Mouse (Mus musculus): Measurements from ENCODE around the gene Fam151a.
"Not testable (repeated sequence)": the region's sequence is repeated elsewhere in the genome, so short reads cannot be mapped to it uniquely, and the experiment has no call there.

Gene Fam151a

DNA sequence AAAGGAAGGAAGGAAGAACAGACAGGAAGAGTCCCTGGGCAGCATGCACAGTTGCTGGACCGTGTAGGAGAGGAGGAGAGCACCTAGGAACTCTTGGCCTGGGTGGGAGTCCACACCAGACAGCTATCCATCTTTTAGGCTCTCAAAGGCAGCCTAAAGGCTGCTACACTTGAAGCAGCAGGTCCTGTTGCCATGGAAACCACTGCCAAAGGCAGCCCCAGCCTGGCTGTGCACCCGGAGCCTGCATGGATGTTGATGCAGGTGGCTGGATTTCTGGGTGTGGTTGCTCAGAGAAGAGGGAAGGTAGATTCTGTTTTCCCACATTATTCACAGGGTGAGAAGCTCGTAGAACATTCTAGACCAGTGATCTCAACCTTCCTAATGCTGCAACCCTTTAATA is 43.3 kb downstream of the Fam151a start:
- DNase-seq (ENCODE audit: low read depth, low spot score), result no peak

DNA sequence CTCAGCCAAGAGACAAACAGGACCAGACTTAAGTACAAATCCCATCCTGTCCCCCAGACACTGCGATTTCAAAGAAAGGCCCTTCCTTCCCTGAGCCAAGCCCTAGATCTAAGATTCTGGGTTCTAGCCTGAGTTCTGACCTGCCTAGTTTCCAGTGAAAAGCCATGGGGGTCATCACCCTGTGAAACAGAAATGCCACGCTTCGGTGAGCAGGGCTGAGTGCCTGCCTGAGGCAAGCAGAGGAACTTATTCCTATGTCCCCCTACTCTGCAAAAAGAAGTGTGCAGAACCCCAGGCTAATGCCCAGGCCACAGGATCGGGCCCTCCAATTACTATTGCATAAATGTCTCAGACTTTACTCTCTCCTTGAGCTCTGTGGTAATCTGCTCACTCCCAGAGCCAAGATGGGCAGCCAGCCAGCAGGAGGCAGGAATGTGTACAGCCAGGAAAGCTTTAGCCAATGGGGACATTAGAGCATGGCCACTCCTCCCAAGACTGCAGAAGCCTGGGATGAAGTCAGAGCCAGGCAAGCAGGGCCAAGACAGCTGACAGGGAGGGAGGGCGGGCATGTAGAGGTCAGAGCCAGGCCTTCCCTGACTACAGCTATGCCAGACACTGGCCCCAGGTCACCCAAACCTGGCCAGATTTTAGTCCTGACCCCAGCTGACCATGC is 44.6 kb downstream of the Fam151a start:
- peak; percentile 98 for DNase-seq (ENCODE audit: low read depth, low spot score)

DNA sequence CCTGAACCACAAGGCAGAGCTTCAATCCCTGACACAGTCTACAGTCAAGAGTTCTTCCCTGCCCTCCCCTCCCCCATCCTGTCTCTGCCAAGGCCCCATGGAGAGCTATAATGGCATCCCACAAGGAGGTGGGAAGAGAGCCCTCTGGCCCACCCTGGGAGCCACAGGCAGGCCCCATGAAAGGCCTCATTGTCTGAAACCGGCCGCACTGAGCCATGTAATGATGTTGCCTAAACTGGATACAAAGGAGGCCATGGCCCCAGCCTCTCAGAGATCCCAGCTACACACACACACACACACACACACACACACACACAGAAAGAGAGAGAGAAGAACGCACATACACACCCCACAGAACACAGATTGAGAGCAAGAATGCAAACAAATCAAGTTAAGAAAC is 46.4 kb downstream of the Fam151a start:
- DNase-seq (ENCODE audit: low read depth, low spot score), result no peak

- DNase-seq (ENCODE audit: low read depth, low spot score), result peak; percentile 14
Measured at GRCm38 (mm10) chr4:106783137-106783536, 49.4 kb downstream of the Fam151a start.

GRCm38 (mm10) chr4:106784806-106785205 is 51.1 kb downstream of the Fam151a start:
- no peak for DNase-seq (ENCODE audit: low read depth, low spot score)

GRCm38 (mm10) chr4:106785345-106785744 is 51.7 kb downstream of the Fam151a start:
- DNase-seq (ENCODE audit: low read depth, low spot score), result no peak

GRCm38 (mm10) chr4:106785753-106786540 is 52.3 kb downstream of the Fam151a start:
- DNase-seq (ENCODE audit: low read depth, low spot score), result peak; percentile 46

DNA sequence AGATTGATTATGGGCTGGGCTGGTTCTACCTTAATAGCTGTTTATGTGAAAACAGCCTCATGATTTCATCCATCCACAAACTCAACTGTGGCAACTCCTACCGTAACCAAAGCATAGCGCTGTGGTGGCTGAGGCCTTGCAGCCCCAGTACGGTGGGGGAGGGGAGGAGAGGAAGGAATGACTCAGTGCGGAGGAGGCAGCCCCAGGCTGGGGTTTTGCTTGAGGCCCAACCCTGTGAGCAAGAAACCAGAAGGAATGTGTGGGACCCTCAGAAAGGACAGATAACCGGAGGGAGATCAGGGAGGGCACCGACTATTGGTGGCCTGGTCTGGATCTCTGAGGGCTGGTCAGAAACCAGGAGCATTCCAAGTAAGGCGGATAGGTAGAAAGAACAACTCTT is 54.1 kb downstream of the Fam151a start:
- DNase-seq (ENCODE audit: low read depth, low spot score), result peak; percentile 32

GRCm38 (mm10) chr4:106788627-106789026 is 54.9 kb downstream of the Fam151a start:
- no peak for DNase-seq (ENCODE audit: low read depth, low spot score)

GRCm38 (mm10) chr4:106789705-106790104 is 56.0 kb downstream of the Fam151a start:
- no peak for DNase-seq (ENCODE audit: low read depth, low spot score)

DNA sequence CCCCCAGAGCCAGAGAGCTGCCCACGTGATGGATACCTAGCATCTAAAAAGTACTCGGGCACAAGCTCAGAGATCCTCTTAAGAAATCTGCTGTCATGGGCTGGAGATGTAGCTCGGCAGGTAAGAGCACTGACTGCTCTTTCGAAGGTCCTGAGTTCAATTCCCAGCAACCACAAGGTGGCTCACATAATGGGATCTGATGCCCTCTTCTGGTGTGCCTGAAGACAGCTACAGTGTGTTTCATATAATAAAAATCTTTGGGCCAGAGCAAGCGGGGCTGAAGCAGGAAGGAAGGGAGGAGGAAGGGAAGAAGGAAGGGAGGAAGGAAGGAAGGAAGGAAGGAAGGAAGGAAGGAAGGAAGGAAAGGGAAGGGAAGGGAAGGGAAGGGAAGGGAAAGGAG is 56.5 kb downstream of the Fam151a start:
- DNase-seq (ENCODE audit: low read depth, low spot score), result not testable (repeated sequence)

DNA sequence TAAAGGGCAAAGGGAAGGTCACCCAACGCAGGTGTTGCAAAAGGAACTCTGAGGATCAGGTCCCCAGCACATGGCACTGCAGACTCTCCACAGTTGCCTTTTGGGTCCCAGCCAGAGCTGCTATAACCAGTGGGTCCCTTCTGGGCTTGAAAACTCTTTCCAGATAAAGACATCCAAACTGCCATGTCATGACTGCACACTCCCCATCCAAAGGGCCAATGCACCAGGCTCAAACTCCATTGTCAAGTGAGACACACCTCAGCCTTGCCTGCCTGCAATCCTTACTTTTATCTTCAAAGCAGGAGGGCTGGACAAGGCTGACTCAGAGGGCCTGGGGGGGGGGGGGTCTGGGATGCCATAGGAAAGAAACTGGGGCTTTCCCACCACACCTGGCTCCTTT is 57.2 kb downstream of the Fam151a start:
- no peak for DNase-seq (ENCODE audit: low read depth, low spot score)

DNA sequence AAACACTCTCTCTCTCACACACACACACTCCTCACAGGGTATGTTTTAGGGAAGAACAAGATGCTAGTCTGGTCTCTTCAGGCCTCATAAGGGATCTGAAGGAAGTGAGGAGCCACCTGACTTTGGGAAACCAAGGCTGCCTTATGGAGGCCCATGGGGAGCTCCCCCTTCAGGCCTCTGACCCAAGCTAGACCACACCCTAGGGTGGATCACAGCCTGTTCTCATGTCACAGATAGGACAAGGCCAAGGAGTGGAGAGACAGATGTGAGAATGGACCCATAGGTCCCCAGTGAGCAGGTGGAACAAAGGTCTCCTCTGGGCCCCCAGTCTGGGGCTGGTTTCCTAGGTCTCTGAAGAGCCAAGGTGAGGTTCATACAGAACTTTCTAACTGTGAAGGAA is 58.6 kb downstream of the Fam151a start:
- DNase-seq (ENCODE audit: low read depth, low spot score), result no peak

- DNase-seq (ENCODE audit: low read depth, low spot score), result not testable (repeated sequence)
Measured at GRCm38 (mm10) chr4:106793826-106794225, 60.1 kb downstream of the Fam151a start.

DNA sequence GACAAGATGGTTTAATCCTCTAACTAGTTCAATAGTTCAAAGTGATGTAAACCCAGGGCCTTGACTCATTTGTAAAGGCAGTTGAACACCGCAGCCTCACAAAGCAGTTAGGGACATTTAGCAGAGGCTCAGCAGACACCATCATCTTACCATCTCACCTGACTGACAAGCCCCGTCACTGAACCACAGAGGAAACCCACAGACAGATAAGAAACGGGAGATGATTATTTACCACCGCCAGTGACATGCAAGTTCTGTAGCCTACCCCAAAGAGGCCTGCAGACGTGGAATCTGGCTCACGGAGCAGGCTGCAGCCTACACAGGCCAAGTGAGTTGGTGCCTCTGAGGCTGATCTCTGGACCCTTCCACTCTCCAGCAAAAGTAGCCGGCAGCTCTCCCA is 60.6 kb downstream of the Fam151a start:
- no peak for DNase-seq (ENCODE audit: low read depth, low spot score)

GRCm38 (mm10) chr4:106795289-106795688 is 61.6 kb downstream of the Fam151a start:
- DNase-seq (ENCODE audit: low read depth, low spot score), result no peak
